Mouse (Mus musculus) heart, embryonic 16.5 days (tissue): ENCODE results near the gene Sec11a. TPM values are rescaled to one million over a fixed set of nuclear protein-coding genes. Genes with fewer than 3 reads are reported as not detected.

ENCODE experiments used
- ATAC-seq: fragments of 200-750 bp; cut with Nextera tagmentation; replicated peaks from 2 replicates; pipeline ENCODE4 v1.8.0; 2017; ENCODE audit warnings: moderate number of reproducible peaks; ENCODE audit not compliant: insufficient read depth, low FRiP score; ENCODE audit errors: extremely low read depth
- H3K27ac ChIP-seq: fragments of 300-500 bp; sonication (generic); 2 replicates; pipeline ENCODE4 v1.5.1; 2014; ENCODE audit warnings: mild to moderate bottlenecking, low read length, control low read depth, moderate library complexity
- H3K27me3 ChIP-seq: fragments of 300-500 bp; sonication (generic); 2 replicates; pipeline ENCODE4 v1.6.1; 2014; ENCODE audit warnings: low read length, mixed read lengths; ENCODE audit not compliant: control insufficient read depth, insufficient read depth
- H3K36me3 ChIP-seq: fragments of 300-500 bp; sonication (generic); 2 replicates; pipeline ENCODE4 v1.6.1; 2014; ENCODE audit not compliant: control insufficient read depth, insufficient read depth
- H3K4me1 ChIP-seq: fragments of 300-500 bp; sonication (generic); 2 replicates; pipeline ENCODE4 v1.6.1; 2014; ENCODE audit warnings: low read length, mixed read lengths; ENCODE audit not compliant: control insufficient read depth, insufficient read depth
- H3K4me2 ChIP-seq: fragments of 300-500 bp; sonication (generic); 2 replicates; pipeline ENCODE4 v1.6.1; 2014; ENCODE audit warnings: low read depth, mild to moderate bottlenecking, control low read depth, low read length
- H3K4me3 ChIP-seq: fragments of 300-500 bp; sonication (generic); 2 replicates; pipeline ENCODE4 v1.5.1; 2014; ENCODE audit warnings: mild to moderate bottlenecking, control low read depth, low read length
- H3K9ac ChIP-seq: fragments of 300-500 bp; sonication (generic); 2 replicates; pipeline ENCODE4 v1.6.1; 2014; ENCODE audit warnings: low read length, control low read depth
- H3K9me3 ChIP-seq: fragments of 300-500 bp; sonication (generic); replicated peaks from 2 replicates; pipeline ENCODE4 v1.6.1; 2016; ENCODE audit warnings: low read length; ENCODE audit not compliant: control insufficient read depth
- WGBS: fragments of 180-500 bp; shearing (Covaris S2); extraction: QIAGEN DNeasy Blood & Tissue Kit; methylation state at CpG from one replicate; pipeline ENCODE4 v1.1.7; 2014; 5-methylcytosine and 5-hydroxymethylcytosine counted together
- polyA plus RNA-seq: library from polyadenylated mRNA; unstranded; fragments of >200 nt; fragmentation: Nextera tagmentation; extraction: Ambion mirVana; gene quantifications from 2 replicates; pipeline ENCODE4 v1.2.1, GENCODE M21; 2015

Gene Sec11a
- polyA plus RNA-seq, 1 experiment from 2014 or later = 142 TPM

GRCm38 (mm10) chr7:80860729-80861274, 86.8 kb downstream of the Sec11a start, which contains the start of gene Zscan2:
Gene Zscan2 (plus strand): TSS chr7:80860920.
- peak within 1 kb of the TSS; percentile 90 for H3K9ac ChIP-seq
- peaks cover 38% of the 10 kb centered on the region for H3K4me1 ChIP-seq
- peak within 1 kb of the TSS; percentile 93 for H3K4me2 ChIP-seq
- H3K4me3 ChIP-seq = peak within 1 kb of the TSS; percentile 85
- peak within 1 kb of the TSS; percentile 94 for H3K27ac ChIP-seq
- ATAC-seq = peak; percentile 97
- peaks cover 8% of the 10 kb centered on the region; the same call in 1 of the 2 replicates for H3K36me3 ChIP-seq
- H3K9me3 ChIP-seq = no peaks in the 10 kb centered on the region
- H3K27me3 ChIP-seq = no peaks in the 10 kb centered on the region
- under 1% methylated on average over 40 of the region's 40 CpGs for WGBS

GRCm38 (mm10) chr7:80860227-80860626, 87.4 kb downstream of the Sec11a start:
- Histone ChIP-seq H3K36me3 (0 out of 2 replicates have a peak, but pooled peaks cover 3% of the 10 kb centered on the region), H3K4me2 (peak overlapping the region; percentile 93), H3K9me3 (no peaks in the 10 kb centered on the region), H3K27ac (peak overlapping the region; percentile 24; the same call in 1 of the 2 replicates), H3K27me3 (no peaks in the 10 kb centered on the region), H3K4me3 (peak overlapping the region; percentile 85), H3K4me1 (peaks cover 35% of the 10 kb centered on the region), H3K9ac (peak overlapping the region; percentile 75)
- peak; percentile 45; the same call in 1 of the 2 replicates for ATAC-seq
- under 1% methylated on average over 13 of the region's 13 CpGs for WGBS

- Histone ChIP-seq H3K36me3 (no peaks in the 10 kb centered on the region), H3K27ac (no peak overlapping the region), H3K9ac (no peak overlapping the region), H3K4me1 (peaks cover 11% of the 10 kb centered on the region), H3K9me3 (no peaks in the 10 kb centered on the region), H3K4me3 (no peak overlapping the region), H3K4me2 (no peak overlapping the region), H3K27me3 (no peaks in the 10 kb centered on the region)
- ATAC-seq = no peak
- WGBS = 19% methylated on average over 6 of the region's 6 CpGs
These were observed 90.4 kb downstream of the Sec11a start for GRCm38 (mm10) chr7:80857181-80857580.

GRCm38 (mm10) chr7:80855316-80855715, 92.3 kb downstream of the Sec11a start:
- no peaks in the 10 kb centered on the region for H3K36me3 ChIP-seq
- no peak overlapping the region for H3K9ac ChIP-seq
- no peak overlapping the region for H3K4me3 ChIP-seq
- no peak overlapping the region for H3K4me2 ChIP-seq
- H3K27ac ChIP-seq = no peak overlapping the region
- H3K27me3 ChIP-seq = no peaks in the 10 kb centered on the region
- 0 out of 2 replicates have a peak, but pooled peaks cover 4% of the 10 kb centered on the region for H3K4me1 ChIP-seq
- H3K9me3 ChIP-seq = no peaks in the 10 kb centered on the region
- no peak for ATAC-seq

Other genes with a start within 250 kb of the Sec11a start
- 49.0 and 51.6 TPM in 2 replicates for gene Iqgap1, start 121.8 kb downstream of the Sec11a start, polyA plus RNA-seq
- 1.4 and 2.0 TPM in 2 replicates for gene Zscan2, start 86.9 kb downstream of the Sec11a start, polyA plus RNA-seq
- 19.7 and 21.5 TPM in 2 replicates for gene Wdr73, start 46.5 kb downstream of the Sec11a start, polyA plus RNA-seq
- gene Nmb, start 42.7 kb downstream of the Sec11a start, polyA plus RNA-seq = 4.9 and 5.8 TPM in 2 replicates
- 8.9 and 10.1 TPM in 2 replicates for gene Zfp592, start 45.9 kb upstream of the Sec11a start, polyA plus RNA-seq
- 18.2 and 22.7 TPM in 2 replicates for gene Alpk3, start 109.8 kb upstream of the Sec11a start, polyA plus RNA-seq
- gene Slc28a1, start 167.0 kb upstream of the Sec11a start, polyA plus RNA-seq = 0.09 and 0.22 TPM in 2 replicates